Mouse (Mus musculus): ENCODE measurements around the gene Robo2. TPM values are rescaled to one million over a fixed set of nuclear protein-coding genes. Genes with fewer than 3 reads are reported as not detected.
A peak's percentile ranks its signal among the peaks of the same experiment; 100 is the strongest.

The Robo2 gene
- polyA plus RNA-seq, 1 experiment from 2014 or later, result 67.5 TPM

DNA sequence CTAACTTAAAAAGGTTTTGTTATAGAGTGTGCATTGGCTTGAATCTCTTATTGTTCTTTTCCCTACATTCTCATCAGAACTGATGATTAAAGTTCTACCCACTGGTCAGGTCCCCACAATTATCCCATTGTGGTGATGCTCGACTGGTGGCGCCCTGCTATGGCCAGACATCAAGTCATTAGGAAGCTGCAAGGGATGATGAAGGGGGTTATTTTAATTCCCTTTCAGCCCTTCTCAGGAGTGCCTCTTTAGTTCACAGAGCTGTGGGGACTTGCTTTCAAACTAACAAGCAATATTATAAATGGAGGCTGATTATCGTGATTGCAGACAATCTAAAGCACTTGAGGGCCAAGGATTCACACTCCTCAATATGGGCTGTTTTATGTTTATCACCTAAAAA lies 484.1 kb downstream of the Robo2 start:
- Histone ChIP-seq H3K4me3 (ENCODE audit: low read length) (no peak overlapping the region), H3K27me3 (replicated peaks; ENCODE audit: control insufficient read depth, insufficient read depth, low read length) (no peaks in the 10 kb centered on the region), H3K36me3 (ENCODE audit: control insufficient read depth, insufficient read depth, low read length) (no peaks in the 10 kb centered on the region), H3K4me1 (ENCODE audit: control insufficient read depth, insufficient read depth, low read depth, low read length) (no peaks in the 10 kb centered on the region), H3K9me3 (ENCODE audit: control insufficient read depth, low read length) (no peaks in the 10 kb centered on the region), H3K9ac (ENCODE audit: low read depth, low read length) (no peak overlapping the region), H3K4me2 (ENCODE audit: low read length) (no peak overlapping the region), H3K27ac (ENCODE audit: low read depth, low read length) (no peak overlapping the region)
- no peak for ATAC-seq
- 44% methylated on average over 3 of the region's 3 CpGs for WGBS

DNA sequence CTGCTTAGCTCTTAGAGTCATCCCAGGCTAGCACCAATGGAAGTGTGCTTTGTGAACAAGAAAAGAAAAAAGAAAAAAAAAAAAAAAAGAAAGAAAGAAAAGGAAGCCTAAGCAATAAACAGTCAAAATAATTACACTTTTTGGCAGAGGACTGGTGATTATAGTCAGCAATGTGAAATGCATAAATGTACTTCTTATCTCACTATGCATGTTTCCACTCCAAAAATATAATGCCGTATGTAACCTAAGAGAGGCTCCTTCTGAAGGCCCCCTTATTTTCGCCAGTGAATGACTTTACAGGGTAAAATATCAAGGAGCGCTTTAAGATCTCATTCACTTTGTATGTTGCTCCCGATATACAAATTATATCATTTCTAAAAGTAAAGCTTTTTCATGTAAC lies 496.2 kb downstream of the Robo2 start:
- 95% methylated on average over 4 of the region's 4 CpGs for WGBS

DNA sequence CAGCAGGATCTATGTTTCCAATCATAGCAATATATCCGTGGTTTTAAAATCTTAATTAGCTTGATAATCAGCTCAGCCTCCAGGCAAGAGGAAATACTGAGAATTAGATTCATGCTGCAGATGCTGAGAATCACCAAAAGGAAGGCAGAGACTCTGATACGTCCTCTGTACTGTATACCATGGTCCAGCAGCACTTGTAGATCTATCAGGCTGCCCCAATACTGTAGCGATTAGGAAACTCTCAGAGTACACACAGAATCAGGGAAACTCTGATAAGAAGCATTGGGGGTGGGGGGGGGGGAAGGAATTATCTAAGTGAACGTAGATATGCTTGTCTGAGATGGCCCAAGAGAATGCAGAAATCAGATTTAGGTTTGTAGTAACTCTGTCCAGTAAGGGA lies 496.7 kb downstream of the Robo2 start:
- Histone ChIP-seq H3K4me1 (ENCODE audit: control insufficient read depth, insufficient read depth, low read depth, low read length) (no peaks in the 10 kb centered on the region), H3K27ac (ENCODE audit: low read depth, low read length) (no peak overlapping the region), H3K36me3 (ENCODE audit: control insufficient read depth, insufficient read depth, low read length) (no peaks in the 10 kb centered on the region), H3K9me3 (ENCODE audit: control insufficient read depth, low read length) (no peaks in the 10 kb centered on the region), H3K27me3 (replicated peaks; ENCODE audit: control insufficient read depth, insufficient read depth, low read length) (no peaks in the 10 kb centered on the region), H3K4me2 (ENCODE audit: low read length) (no peak overlapping the region), H3K9ac (ENCODE audit: low read depth, low read length) (no peak overlapping the region), H3K4me3 (ENCODE audit: low read length) (no peak overlapping the region)
- ATAC-seq, result no peak
- 71% methylated on average over 4 of the region's 4 CpGs for WGBS

More for the DNA sequence above, 496.2 kb downstream of the Robo2 start:
- H3K36me3 ChIP-seq (ENCODE audit: control insufficient read depth, insufficient read depth, low read length), result no peaks in the 10 kb centered on the region
- no peaks in the 10 kb centered on the region for H3K27me3 ChIP-seq (replicated peaks; ENCODE audit: control insufficient read depth, insufficient read depth, low read length)
- no peak overlapping the region for H3K4me3 ChIP-seq (ENCODE audit: low read length)
- no peak overlapping the region for H3K4me2 ChIP-seq (ENCODE audit: low read length)
- no peak overlapping the region for H3K9ac ChIP-seq (ENCODE audit: low read depth, low read length)
- H3K27ac ChIP-seq (ENCODE audit: low read depth, low read length), result no peak overlapping the region
- no peaks in the 10 kb centered on the region for H3K4me1 ChIP-seq (ENCODE audit: control insufficient read depth, insufficient read depth, low read depth, low read length)
- no peaks in the 10 kb centered on the region for H3K9me3 ChIP-seq (ENCODE audit: control insufficient read depth, low read length)
- no peak for ATAC-seq

DNA sequence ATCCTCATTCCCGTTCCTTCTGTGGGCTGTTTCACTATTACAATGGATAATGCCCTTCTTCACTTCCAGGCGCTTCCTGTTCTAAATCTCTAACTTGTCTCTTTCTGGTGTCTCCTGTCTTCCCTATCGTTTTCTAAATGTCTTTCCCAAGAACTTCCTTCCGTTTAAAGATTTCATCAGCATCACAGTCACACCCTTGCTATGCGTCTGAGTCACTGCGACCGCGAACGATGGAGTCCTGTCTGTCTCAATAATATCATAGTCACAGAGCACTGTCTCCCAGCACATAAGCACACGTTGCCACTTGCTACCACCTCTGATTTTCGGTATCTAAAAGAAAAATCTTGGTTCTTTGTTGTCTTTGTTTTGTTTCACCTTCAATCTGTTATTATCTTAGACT lies 503.1 kb downstream of the Robo2 start:
- Histone ChIP-seq H3K27ac (ENCODE audit: low read depth, low read length) (no peak overlapping the region), H3K36me3 (ENCODE audit: control insufficient read depth, insufficient read depth, low read length) (no peaks in the 10 kb centered on the region), H3K9me3 (ENCODE audit: control insufficient read depth, low read length) (no peaks in the 10 kb centered on the region), H3K4me2 (ENCODE audit: low read length) (no peak overlapping the region), H3K9ac (ENCODE audit: low read depth, low read length) (no peak overlapping the region), H3K4me3 (ENCODE audit: low read length) (no peak overlapping the region), H3K4me1 (ENCODE audit: control insufficient read depth, insufficient read depth, low read depth, low read length) (no peaks in the 10 kb centered on the region), H3K27me3 (replicated peaks; ENCODE audit: control insufficient read depth, insufficient read depth, low read length) (no peaks in the 10 kb centered on the region)
- 90% methylated on average over 11 of the region's 11 CpGs for WGBS
- no peak for ATAC-seq

DNA sequence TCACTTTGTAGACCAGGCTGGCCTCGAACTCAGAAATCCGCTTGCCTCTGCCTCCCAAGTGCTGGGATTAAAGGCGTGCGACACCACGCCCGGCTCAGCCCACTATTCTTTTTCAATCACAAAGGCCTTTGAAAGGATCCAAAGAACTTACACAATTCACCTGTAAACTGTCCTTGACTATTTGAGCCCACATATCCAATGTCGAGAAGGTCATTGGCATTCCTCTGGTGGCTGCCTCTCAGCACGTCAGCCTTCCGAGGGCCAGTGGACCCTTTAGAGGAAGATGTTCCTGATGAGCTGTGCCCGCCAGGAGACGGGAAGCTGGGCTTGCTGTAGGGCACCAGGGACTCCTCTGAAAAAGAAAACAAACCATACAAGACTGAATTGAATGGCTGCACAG lies 514.8 kb downstream of the Robo2 start:
- Histone ChIP-seq H3K4me1 (ENCODE audit: control insufficient read depth, insufficient read depth, low read depth, low read length) (no peaks in the 10 kb centered on the region), H3K27me3 (replicated peaks; ENCODE audit: control insufficient read depth, insufficient read depth, low read length) (no peaks in the 10 kb centered on the region), H3K4me3 (ENCODE audit: low read length) (no peak overlapping the region), H3K27ac (ENCODE audit: low read depth, low read length) (no peak overlapping the region), H3K4me2 (ENCODE audit: low read length) (no peak overlapping the region), H3K9me3 (ENCODE audit: control insufficient read depth, low read length) (no peaks in the 10 kb centered on the region), H3K9ac (ENCODE audit: low read depth, low read length) (no peak overlapping the region), H3K36me3 (ENCODE audit: control insufficient read depth, insufficient read depth, low read length) (peaks cover 3% of the 10 kb centered on the region; the same call in 1 of the 2 replicates)
- ATAC-seq, result no peak
- 92% methylated on average over 11 of the region's 11 CpGs for WGBS

DNA sequence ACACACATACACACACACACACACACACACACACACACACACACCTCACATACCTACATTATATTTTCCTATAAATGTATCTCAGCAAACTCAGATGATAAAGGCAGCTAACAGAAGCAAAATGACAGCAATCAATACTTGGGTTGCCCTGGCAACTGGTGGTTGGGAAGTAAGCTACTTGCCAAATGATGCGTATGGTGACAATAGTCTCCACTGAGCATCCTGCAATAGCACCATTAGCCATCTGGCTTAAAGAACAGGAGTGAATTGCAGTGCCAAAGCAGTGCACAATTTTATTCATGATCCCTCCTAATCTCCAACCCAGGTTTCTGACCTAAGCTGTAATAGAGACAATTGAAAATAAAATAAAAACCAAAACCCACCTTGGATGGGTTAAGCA lies 529.7 kb downstream of the Robo2 start:
- Histone ChIP-seq H3K4me2 (ENCODE audit: low read length) (no peak overlapping the region), H3K9me3 (ENCODE audit: control insufficient read depth, low read length) (no peaks in the 10 kb centered on the region), H3K27ac (ENCODE audit: low read depth, low read length) (no peak overlapping the region), H3K27me3 (replicated peaks; ENCODE audit: control insufficient read depth, insufficient read depth, low read length) (no peaks in the 10 kb centered on the region), H3K9ac (ENCODE audit: low read depth, low read length) (no peak overlapping the region), H3K4me3 (ENCODE audit: low read length) (no peak overlapping the region), H3K36me3 (ENCODE audit: control insufficient read depth, insufficient read depth, low read length) (no peaks in the 10 kb centered on the region), H3K4me1 (ENCODE audit: control insufficient read depth, insufficient read depth, low read depth, low read length) (no peaks in the 10 kb centered on the region)
- WGBS, result 27% methylated on average over 1 of the region's 1 CpGs
- 0 out of 2 replicates have a peak, but pooled peaks have one; percentile 27 for ATAC-seq

DNA sequence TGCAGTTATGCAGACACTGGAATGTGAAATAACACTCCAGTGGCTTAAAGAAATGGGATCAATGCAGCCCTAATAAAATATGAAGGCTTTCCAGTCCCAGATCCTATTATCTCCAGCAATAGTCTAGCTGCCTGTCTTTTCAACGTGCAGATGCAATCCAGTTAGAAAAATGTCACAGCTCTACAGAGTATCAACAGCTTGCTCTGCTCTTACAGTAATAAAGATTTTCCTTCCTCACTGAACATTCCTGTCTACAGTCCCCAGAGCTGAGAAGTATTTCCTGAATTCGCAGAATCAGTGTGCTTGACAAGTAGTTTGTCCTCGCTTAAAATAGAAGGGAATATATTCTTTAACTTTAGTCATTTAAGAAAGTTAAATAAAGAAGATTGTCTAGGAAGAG lies 533.7 kb downstream of the Robo2 start:
- Histone ChIP-seq H3K9me3 (ENCODE audit: control insufficient read depth, low read length) (no peaks in the 10 kb centered on the region), H3K9ac (ENCODE audit: low read depth, low read length) (no peak overlapping the region), H3K4me1 (ENCODE audit: control insufficient read depth, insufficient read depth, low read depth, low read length) (no peaks in the 10 kb centered on the region), H3K4me2 (ENCODE audit: low read length) (no peak overlapping the region), H3K4me3 (ENCODE audit: low read length) (no peak overlapping the region), H3K27me3 (replicated peaks; ENCODE audit: control insufficient read depth, insufficient read depth, low read length) (no peaks in the 10 kb centered on the region), H3K27ac (ENCODE audit: low read depth, low read length) (no peak overlapping the region), H3K36me3 (ENCODE audit: control insufficient read depth, insufficient read depth, low read length) (no peaks in the 10 kb centered on the region)
- WGBS, result 68% methylated on average over 3 of the region's 3 CpGs
- no peak for ATAC-seq

DNA sequence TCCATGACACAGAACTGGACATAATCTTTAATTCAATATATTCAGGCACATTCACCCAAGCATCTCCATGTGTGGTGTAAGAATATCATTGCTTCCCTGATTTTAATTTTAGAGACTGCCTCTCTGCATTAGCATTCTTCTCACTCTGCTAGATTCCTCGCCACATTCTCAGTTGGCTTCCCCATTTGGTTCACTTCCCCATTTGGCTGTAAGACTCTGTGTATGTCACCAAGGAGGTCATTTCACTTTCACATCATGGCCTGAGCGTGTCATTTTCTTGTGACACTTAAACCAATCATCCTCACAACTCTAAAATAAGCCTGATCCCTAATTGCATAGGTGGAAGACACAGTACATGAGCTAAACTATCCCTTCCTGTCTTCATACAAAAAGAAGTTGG lies 536.6 kb downstream of the Robo2 start:
- Histone ChIP-seq H3K27me3 (replicated peaks; ENCODE audit: control insufficient read depth, insufficient read depth, low read length) (no peaks in the 10 kb centered on the region), H3K4me2 (ENCODE audit: low read length) (no peak overlapping the region), H3K36me3 (ENCODE audit: control insufficient read depth, insufficient read depth, low read length) (no peaks in the 10 kb centered on the region), H3K27ac (ENCODE audit: low read depth, low read length) (no peak overlapping the region), H3K9me3 (ENCODE audit: control insufficient read depth, low read length) (no peaks in the 10 kb centered on the region), H3K9ac (ENCODE audit: low read depth, low read length) (no peak overlapping the region), H3K4me3 (ENCODE audit: low read length) (no peak overlapping the region), H3K4me1 (ENCODE audit: control insufficient read depth, insufficient read depth, low read depth, low read length) (no peaks in the 10 kb centered on the region)
- WGBS, result 82% methylated on average over 2 of the region's 2 CpGs
- ATAC-seq, result no peak

DNA sequence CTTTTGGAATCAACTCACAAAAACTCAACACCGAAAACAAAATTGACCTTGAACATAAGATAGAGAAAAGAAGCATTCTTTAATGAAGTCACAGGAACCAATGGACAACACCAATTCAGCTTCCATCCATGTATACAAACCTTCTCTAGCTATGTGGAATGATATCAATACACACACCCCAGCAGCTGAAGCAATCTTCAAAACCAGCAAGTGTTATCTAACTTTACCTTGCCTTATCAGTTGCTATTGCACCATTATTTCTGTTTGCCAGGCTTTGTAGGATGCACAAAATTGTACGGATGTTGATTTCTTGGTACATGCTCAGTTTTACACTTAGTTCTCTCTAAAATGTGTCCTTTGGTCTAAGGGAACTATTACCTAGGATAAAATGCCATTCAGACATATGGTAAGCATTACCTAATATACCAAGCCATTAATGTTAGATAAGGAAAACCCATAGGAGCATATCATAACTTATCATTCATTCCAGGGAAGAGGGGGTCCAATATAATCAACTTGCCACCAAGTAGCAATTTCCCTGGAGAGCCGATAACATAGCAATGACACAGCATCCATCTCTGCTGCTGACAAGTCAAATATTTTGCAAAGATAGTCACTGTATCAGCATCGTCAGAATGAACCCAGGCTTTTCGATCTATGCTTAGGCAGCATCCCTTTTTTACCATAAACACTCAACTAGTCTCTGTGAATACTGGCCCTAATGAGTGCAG lies 537.6 kb downstream of the Robo2 start:
- Histone ChIP-seq H3K9ac (ENCODE audit: low read depth, low read length) (no peak overlapping the region), H3K36me3 (ENCODE audit: control insufficient read depth, insufficient read depth, low read length) (no peaks in the 10 kb centered on the region), H3K27me3 (replicated peaks; ENCODE audit: control insufficient read depth, insufficient read depth, low read length) (no peaks in the 10 kb centered on the region), H3K4me3 (ENCODE audit: low read length) (no peak overlapping the region), H3K9me3 (ENCODE audit: control insufficient read depth, low read length) (no peaks in the 10 kb centered on the region), H3K27ac (ENCODE audit: low read depth, low read length) (no peak overlapping the region), H3K4me2 (ENCODE audit: low read length) (no peak overlapping the region), H3K4me1 (ENCODE audit: control insufficient read depth, insufficient read depth, low read depth, low read length) (no peaks in the 10 kb centered on the region)
- ATAC-seq, result no peak
- 93% methylated on average over 5 of the region's 5 CpGs for WGBS

Measured in hindbrain, embryonic 16.5 days (tissue).